Mouse (Mus musculus): Measurements from ENCODE around the gene Gm3424.
"Not testable (repeated sequence)": the region's sequence is repeated elsewhere in the genome, so short reads cannot be mapped to it uniquely, and the experiment has no call there.

Gene Gm3424

DNA sequence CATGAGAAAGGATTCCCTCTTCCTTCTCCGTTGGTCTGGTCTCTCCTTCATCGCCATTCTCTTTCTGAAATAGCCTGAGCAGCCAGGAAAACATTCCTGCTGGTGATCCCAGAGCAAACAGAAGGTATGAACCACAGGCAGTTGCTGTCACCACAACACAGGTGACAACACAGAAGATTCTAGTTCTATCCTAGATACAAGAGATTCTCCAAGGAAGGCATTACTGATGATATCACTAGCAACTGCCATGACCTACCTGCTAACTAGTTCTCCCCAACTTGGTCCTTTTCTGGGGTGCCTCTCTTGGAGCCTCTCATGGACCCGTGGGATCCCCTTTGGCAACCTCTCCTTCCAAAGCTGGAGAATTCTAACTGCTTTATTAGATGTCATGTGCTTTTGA lies at the start of gene Gm3424:
Gene Gm3424 (minus strand): TSS at position 101 of the 400 bp plus-strand sequence.
- not testable (repeated sequence) for DNase-seq (ENCODE audit: low read depth)

DNA sequence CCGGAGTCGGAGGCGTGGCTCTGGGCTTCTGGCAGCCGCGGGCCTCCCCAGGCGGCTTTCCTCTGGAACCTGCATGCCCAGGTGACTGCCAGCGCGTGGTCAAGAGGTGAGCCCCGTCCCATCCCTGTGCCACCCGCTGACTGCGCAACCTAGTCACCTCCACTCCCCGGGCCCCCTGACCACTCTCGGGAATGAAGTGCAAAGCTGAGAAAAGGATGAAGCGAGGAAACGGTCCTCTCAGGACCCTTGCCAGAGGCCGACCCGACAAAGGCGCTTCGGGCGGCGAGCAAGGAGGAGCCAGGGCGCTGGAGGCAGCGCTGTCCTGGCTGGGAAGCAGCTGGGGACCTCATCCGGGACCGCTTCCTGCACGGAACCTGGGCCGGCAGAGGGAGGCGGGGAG lies 49.7 kb upstream of the Gm3424 start:
- not testable (repeated sequence) for DNase-seq (ENCODE audit: low read depth)

DNA sequence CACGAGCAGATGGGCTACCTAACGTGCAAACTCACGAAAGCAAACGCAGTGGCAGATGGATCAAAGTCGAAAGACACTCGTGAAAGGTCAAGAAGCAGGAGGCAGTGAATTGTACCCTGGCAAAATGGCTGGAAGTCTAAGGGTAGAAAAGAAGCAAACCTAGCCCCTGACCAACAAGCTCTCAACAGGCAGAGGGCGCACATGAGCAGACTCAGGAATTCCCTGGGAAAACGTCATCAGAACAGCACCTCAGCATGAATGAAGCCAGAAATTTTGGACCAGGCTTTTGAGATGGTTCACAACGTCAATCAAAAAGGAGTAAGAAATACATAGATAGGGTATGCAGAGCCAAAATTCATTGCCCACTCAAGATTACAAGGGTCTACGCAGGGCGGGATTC lies 49.0 kb upstream of the Gm3424 start:
- peak; percentile 3 for DNase-seq (ENCODE audit: low read depth)

- DNase-seq (ENCODE audit: low read depth) = not testable (repeated sequence)
These were observed 25.8 kb upstream of the Gm3424 start for GRCm38 (mm10) chr14:5855911-5856310.

GRCm38 (mm10) chr14:5812699-5813356 lies 17.3 kb downstream of the Gm3424 start:
- not testable (repeated sequence) for DNase-seq (ENCODE audit: low read depth)

DNA sequence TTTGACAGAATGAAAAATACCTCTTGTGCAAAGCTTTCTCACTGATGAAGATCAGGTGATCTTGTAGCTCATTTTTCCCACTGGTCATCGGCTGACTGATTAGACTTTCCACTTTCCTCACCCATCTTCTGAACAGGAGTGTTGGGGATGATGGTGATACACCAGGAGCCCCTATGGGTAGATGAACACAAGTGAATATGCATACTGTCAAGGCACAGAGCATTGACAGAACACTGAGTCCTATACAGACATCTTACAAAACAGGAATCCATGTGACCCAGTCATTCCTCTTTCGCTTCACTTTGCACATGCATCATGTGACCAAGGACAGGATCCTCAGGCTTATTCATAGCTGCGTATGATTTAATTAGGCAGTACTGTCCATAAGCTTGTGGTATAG lies 22.2 kb downstream of the Gm3424 start, which contains the start of gene Gm3383:
Gene Gm3383 (minus strand): TSS at position 101 of the 400 bp plus-strand sequence.
- not testable (repeated sequence) for DNase-seq (ENCODE audit: low read depth)
